Mouse (Mus musculus): ENCODE measurements at regions not wholly inside any gene's neighbourhood (a gene's known extent, or its start where the extent isn't known, plus 50 kb on each side); places are given as distances from the start of the nearest gene placed in this dataset.

DNA sequence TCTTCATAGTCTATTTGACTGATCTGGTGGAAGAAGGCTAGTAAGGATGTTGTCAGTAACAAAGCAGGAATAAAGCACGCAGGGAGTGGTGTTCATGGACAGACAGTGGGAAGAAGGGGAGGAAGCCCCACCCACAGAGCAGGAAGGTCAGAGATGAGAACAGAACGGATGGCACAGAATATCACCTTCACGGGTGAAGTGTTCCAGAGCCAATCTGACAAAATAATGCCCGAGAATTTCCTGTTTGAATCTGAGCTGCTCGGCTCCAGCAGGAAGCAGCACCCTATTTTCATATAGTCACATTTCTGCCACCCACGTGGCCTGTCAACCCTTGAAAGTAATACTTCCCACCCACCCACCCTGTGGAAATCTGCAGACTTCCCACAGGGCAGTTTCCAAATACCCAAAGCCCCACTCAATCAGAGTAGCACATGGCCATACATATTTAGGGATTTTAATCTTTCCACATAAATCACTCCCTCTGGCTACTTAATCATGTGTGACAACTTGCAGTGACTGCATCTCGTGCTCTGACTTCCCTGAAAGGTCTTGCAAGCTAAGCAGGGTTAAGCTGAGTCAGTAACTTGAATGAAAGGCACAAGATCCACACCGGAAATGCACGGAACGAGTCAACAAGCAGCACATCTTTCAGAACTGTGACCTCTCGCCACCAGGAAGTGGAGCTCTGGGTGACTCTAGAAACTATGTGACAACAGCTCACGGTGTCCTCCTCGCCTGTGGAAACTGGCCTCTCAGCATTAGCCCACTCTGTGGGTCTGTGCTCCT, 158.0 kb upstream of the Creb1 start:
- ATAC-seq (replicated peaks; ENCODE audit: insufficient number of reproducible peaks, low FRiP score, low TSS enrichment, poor library complexity, severe bottlenecking): no peak

DNA sequence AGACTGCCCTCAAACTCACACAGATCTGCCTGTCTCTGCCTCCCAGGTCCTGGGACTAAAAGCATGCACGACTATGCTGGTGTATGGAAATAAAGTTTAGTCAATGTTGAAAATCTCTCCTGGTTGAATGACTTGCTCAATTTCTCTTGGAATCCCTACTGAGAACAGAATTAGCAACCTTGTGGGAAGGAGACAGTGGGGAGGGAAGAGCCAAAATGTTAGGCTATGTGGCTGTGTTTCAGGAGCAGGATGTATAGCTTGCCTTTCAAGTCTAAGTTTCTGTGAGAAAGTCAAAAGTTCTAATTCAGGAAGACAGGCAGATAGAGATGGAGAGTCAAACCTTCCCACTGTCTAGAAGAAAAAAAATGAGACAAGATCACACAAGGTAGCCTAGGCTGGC, 168.3 kb upstream of the Creb1 start:
- no peak for ATAC-seq (replicated peaks; ENCODE audit: insufficient number of reproducible peaks, low FRiP score, low TSS enrichment, poor library complexity, severe bottlenecking)

DNA sequence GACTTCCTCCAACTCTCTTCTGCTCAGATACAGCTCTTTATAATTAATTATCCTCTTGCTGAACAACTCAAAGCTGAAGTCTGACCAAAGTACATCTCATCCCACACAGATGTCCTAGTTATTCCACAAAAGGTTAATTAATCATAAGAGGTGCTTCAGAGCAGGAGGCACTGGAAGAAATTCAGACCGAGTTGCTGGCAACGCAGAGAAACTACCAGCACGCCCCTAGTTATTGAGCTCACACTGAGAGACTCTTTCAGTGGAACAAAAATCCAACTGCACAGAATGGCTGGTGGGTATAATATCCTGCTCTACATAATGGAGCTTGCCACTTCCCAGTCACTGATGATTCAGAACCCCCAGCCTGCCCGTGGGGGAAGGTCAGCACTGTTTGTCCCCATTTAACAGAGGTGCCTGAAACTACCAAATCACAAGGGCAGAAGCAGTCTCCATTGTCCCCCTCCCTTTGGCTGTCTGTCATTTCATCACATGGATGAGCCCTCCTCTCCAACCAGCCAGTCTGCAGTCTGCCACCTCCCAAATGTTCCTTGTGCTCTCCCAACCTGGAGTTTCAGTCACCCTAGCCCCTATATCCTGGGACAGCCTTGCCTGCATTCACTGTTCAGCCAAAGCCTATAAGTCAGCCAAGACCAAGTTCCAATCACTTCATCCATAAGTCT, 170.3 kb upstream of the Creb1 start:
- ATAC-seq (replicated peaks; ENCODE audit: insufficient number of reproducible peaks, low FRiP score, low TSS enrichment, poor library complexity, severe bottlenecking): no peak

DNA sequence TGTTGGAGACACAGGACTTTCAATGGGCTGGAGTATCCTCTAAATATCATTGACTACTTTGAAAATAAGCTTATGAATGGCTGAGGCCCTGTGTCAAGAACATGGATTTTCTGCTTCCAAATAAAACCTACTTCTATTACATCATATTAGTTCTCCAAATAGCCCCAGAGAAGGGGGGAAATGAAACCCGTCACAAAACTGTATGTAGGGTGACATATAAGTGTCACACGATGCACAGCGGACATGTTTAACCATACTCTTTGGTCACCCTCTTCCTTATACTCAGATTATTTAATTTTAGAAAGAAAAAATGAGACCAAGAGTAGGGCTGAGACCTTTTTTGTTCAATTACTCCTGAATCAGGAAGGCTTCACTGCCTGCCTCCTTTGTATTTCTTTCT, 189.2 kb upstream of the Creb1 start:
- ATAC-seq (replicated peaks; ENCODE audit: insufficient number of reproducible peaks, low FRiP score, low TSS enrichment, poor library complexity, severe bottlenecking): peak; percentile 69

DNA sequence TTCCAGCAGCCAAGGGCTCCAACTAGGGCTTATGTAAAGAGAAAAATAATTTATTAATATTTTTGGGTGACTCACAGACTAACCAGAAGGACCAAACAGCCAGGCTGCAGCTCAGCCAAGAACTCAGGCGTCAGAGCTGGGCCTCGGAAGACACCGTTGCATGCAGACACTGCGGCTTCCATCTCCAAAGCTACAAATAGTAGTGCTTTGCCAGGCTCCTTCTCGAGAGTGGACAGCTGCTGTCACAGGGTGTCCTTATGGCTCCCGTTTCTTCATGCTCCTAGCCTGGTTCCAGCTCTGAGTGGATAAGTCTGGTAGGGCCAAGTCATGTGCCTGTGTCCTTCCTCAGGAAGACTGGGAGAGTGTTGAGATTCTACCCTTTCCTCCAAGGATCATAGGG, 190.8 kb upstream of the Creb1 start:
- no peak for ATAC-seq (replicated peaks; ENCODE audit: insufficient number of reproducible peaks, low FRiP score, low TSS enrichment, poor library complexity, severe bottlenecking)

DNA sequence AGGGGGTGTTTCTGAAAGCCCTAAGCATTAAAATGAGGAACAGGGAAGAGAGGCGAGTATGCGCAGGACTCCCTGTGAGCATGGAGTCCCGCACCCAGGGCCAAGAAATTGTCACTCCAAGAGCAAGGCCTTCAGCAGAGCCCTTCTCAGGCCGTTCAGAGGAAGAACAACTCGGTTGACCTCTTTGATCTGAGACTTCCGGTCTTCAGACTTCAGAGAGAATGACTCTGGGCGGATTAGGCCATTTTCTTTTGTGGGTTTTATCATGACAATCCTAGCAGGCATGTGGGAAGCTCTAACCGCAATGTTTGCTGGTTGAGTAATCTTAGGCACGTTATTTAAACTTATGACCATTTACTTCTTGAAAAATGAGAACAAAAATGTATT, 193.9 kb upstream of the Creb1 start:
- peak; percentile 77 for ATAC-seq (replicated peaks; ENCODE audit: insufficient number of reproducible peaks, low FRiP score, low TSS enrichment, poor library complexity, severe bottlenecking)

DNA sequence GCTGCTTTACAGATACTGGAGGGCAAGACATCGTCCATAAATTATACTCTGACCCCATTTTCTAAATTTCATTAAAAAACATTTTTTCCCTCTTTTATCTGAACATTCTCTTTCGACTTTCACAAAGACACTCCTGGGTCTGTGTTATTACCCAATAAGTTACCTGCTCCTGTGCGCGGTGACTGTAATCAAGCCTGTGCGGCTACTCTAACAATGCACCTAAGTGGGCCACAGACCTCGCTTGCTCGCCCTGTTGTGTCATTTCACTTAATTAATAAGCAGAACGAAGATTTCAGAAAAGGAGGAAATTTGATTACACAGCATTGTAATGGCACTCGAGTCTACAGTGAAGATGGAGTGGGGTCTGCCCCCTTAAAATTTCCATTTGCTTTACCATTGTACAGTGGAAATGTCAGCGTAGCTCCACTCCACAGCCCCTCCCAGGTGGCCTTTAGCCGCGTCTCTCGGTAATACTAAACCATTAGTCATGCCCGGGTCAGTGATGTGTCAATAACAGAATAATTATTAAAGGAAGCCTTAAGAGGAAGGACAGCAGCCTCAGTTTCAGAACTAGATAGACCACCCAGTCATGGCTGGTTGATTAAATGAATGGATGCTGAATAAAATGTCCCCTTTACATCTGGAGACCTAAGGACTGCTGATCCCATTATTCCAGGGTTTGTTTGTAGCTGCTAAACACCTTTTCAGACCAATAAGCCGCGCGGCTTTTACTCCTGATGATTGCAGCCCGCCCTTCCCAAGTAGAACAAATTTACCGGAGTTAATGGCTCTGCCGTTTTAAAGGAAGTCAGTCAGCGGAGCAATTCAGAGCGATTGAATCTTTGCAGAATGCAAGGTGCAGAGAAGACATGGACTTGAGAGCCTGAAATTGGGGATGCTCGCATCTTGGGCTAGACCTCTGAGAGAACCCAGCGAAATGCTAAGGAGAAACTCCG, 194.5 kb upstream of the Creb1 start:
- ATAC-seq (replicated peaks; ENCODE audit: insufficient number of reproducible peaks, low FRiP score, low TSS enrichment, poor library complexity, severe bottlenecking): peak; percentile 71

DNA sequence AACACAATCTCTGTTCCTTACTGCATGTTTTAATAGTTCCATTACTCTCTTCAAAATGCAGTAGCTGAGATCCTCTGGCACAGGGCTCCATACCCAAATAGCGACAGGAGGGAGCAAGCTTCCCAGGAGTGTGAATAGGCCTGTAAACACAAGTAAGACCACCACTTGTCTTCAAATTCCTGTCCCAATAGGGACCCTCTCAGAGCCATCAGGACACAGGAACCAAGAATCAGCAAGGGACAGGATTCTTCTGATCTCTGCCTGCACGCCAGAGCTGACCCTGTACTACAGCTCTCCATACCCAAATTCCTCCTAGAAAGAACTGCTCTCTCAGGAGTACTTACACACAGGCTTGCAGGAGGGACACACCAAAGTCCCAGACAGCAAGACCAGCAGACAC, 200.9 kb upstream of the Creb1 start:
- no peak for ATAC-seq (replicated peaks; ENCODE audit: insufficient number of reproducible peaks, low FRiP score, low TSS enrichment, poor library complexity, severe bottlenecking)

DNA sequence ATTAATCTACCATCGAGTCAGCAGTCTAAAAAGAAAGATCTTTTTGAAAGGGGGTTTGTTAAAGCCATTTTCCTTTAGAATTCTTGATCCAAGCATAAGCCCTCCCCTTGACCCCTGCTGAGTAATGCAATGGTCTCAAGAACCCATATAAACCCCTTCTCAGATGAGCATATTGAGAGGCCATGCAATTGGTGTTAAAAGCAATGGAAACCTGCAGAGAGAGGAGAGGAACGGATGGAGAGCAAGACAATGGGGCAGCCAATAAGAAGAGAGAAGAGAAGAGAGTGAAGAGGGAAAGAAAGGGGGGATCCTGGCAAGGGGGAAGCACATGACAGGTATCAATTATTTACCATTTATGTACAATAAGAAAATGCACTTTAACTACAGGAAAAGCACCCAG, 201.7 kb upstream of the Creb1 start:
- no peak for ATAC-seq (replicated peaks; ENCODE audit: insufficient number of reproducible peaks, low FRiP score, low TSS enrichment, poor library complexity, severe bottlenecking)

DNA sequence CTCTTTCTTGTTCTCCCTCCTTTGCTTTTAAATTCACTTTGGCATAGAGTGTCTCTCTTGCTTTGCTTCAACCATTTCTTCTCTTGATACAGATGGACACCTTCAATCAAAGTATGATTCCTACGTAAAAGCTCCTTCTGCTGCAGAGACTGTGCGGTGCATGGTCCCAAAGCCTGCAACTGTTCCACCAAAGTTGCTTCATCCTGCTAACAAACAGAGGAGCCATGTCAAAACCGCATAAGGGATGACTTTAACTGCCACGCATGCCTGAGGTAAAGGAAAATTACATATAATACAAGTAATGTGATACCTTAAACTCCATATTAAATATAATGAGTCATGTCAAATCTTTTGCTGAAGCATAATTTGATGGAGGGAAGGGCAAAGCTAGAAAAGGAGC, 200.1 kb upstream of the Klf7 start:
- no peak for ATAC-seq (replicated peaks; ENCODE audit: insufficient number of reproducible peaks, low FRiP score, low TSS enrichment, poor library complexity, severe bottlenecking)

DNA sequence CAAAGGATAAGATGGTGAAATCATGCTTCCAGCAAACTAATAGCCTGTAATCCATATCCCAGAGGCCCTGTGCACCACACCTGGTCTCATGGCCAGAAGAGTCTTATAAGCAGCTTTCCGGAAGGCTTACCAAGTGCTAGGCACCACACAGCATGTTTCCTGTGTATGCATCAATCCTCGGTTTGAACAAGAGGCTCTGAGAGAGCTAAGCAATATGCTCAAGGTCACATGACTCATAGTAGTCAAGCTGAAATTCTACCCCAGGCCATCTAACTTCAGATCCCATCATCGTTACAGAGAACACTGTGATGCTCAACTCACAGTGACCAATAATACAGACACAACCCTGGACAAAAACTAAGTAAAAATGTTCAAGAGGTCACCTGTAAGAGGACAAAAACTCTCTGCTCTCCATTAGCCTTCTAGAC, 197.1 kb upstream of the Klf7 start:
- no peak for ATAC-seq (replicated peaks; ENCODE audit: insufficient number of reproducible peaks, low FRiP score, low TSS enrichment, poor library complexity, severe bottlenecking)

DNA sequence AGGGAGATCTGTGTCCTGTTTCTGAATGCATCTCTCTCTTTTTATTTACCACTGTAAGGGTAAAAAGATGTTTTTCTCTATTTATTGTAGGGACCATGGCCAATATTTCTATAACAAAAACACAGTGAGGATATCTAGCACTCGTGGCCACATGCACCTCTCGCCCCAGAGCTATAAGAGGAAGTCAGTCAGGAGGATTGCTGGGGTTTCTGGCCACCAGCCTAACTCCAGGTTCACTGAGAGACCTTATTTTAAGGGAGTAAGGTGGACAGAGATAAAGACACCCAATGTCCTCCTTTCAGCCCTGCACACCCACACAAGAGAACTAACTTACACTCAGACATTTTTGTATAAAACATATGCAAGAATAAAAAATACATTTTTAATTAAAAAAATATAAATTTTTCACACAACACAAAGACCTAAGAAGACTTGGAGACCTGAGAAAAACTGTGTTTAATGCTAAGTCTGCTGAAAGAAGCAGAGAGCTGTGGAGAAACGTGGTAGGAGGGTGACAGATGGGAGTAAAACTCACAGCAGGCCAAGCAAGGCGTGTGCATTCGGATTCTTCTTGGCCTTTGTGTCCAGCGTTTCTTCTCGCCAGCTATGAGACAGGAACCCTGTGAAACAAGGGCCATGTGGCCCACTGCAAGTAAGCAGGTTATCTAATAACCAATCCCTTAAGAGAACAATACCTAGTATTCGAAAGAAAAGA, 196.5 kb upstream of the Klf7 start:
- ATAC-seq (replicated peaks; ENCODE audit: insufficient number of reproducible peaks, low FRiP score, low TSS enrichment, poor library complexity, severe bottlenecking): no peak

DNA sequence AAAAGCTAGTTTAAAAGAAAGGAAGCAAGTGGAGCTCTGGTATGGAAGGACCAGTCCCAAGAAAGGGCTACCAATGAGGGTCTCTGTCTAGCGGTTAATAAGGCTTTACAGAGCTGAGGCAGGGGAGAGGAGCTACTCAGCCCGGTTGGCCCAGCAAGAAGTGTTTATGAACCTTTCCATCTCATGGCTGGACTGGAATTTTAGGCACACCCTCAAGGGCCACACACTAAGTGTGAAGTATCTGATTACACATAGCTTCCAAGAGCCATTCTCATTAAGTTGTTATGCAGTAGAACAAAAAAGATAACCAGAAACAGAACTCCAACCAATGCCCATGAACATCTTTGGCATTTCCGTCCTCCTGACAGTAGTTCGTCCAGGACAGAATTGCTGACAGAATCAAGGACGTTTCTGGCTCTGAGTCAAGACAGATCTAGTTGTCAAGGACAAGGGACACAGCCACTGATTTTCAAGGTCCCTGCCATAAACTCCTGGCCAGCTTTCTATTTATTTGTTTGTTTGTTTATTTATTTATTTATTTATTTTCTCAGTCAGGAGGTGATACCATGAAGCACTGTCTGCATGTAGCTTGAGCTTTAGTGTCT, 195.1 kb upstream of the Klf7 start:
- no peak for ATAC-seq (replicated peaks; ENCODE audit: insufficient number of reproducible peaks, low FRiP score, low TSS enrichment, poor library complexity, severe bottlenecking)

DNA sequence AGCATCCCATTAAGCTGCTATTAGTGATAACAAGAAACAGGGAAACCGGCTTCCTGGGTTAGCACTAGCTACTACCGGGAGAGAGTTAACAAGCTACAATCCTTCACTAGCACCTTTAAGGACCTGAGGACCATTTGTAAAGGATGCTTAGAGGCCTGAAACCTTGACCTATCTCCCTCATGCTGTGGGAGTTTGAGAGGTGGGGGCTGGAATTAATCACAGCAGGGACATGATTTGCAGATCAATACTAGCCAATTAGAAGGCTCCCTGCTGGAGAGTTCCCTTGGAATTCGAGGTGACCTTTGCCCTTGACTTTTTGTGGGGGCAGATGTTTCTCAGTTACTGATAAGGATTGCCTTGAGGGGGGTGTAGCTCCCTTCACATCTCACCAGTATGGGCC, 189.3 kb upstream of the Klf7 start:
- ATAC-seq (replicated peaks; ENCODE audit: insufficient number of reproducible peaks, low FRiP score, low TSS enrichment, poor library complexity, severe bottlenecking): no peak

DNA sequence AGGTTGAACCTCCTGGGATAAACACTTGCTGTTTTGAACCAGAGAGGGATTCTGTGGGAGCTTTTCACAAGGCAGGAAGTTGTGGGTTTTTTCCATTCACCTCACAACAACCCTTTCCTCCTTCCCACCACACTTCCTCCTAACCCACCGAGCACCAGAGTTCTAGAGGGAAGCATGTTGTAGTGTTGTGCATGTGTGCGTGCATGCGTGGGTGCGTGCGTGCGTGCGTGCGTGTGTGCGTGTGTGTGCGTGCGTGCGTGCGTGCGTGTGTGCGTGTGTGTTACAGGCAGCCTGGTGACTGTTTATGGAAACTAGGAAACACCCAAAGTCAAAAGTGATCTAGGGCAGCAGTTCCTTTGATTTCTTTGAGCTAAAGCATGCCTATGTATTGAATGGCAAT, 186.5 kb upstream of the Klf7 start:
- ATAC-seq (replicated peaks; ENCODE audit: insufficient number of reproducible peaks, low FRiP score, low TSS enrichment, poor library complexity, severe bottlenecking): 0 out of 2 replicates have a peak, but pooled peaks have one; percentile 38

DNA sequence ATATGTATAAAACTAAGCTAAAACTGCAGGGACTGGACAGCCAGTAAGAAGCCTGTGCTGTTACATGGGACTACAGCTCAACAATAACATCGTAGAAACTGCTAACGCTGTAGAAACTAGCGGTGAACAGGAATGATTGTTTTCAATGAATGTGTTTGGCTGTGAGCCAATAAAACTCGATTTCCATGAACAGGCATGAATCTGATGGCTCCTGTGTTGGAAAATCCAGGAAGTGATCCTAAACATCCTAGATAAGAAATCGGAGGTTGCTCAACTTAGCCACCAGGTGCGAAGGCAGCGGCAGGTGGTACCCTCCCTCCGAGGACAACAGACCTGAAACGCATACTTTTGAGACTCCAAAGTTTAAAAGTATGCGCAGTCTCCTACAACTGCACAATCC, 186.0 kb upstream of the Klf7 start:
- no peak for ATAC-seq (replicated peaks; ENCODE audit: insufficient number of reproducible peaks, low FRiP score, low TSS enrichment, poor library complexity, severe bottlenecking)

DNA sequence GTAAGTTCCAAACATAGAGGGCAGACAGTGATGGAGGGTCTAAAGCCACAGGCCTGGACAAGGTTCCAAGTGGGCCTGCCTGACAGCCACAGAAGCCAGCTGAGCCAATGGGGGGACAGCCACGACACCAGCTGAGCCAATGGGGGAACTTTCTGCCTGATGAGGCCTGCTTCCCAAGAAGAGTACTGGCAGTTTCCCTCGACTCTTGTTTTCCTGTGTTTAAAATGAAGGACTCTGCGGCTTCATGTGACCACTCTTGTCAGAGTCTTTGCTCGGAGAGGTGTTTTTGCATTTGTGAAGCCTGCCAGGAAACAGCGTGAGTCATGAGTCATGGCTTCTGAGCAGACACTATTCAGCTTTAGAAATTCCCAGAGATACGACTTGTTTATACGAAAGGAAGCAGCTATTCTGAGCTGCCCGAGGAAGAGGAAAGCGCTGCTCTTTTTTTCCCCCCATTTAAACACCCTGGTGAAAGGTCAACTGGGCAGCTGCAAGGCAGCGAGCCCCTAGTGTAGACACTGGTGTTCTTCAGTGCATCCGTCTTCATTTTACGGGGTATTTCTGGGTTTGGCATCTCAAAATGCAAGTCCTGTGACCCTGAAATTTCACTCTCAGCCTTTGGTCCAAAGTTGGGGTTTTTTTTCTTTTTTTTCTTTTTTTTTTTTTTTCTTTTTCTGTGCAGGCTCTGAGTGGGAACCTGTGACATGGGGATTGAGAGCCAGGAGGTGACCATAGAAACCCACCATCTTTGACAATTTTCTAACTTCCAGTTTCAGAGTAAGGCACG, 183.5 kb upstream of the Klf7 start:
- no peak for ATAC-seq (replicated peaks; ENCODE audit: insufficient number of reproducible peaks, low FRiP score, low TSS enrichment, poor library complexity, severe bottlenecking)
